Mouse (Mus musculus): Measurements from ENCODE around the gene Tagln2.

GRCm38 (mm10) chr1:172480376-172480775, 19.5 kb upstream of the Tagln2 start:
- no peak for TF ChIP-seq TCF3 (IDR thresholded peaks at IDR 0.05; ENCODE audit: insufficient read length, low read depth)
- TF ChIP-seq POLR2A (IDR thresholded peaks at IDR 0.05; ENCODE audit: insufficient read length, low read depth), result no peak
- no peak for TF ChIP-seq MAX (IDR thresholded peaks at IDR 0.05; ENCODE audit: low read depth)
- TF ChIP-seq TCF12 (IDR thresholded peaks at IDR 0.05; ENCODE audit: insufficient read depth, poor library complexity, severe bottlenecking), result no peak
- no peak for TF ChIP-seq USF1 (IDR thresholded peaks at IDR 0.05; ENCODE audit: low read depth)
- no peak for TF ChIP-seq SRF (IDR thresholded peaks at IDR 0.05; ENCODE audit: control insufficient read depth, insufficient read length, low read depth)
- no peak for TF ChIP-seq POLR2AphosphoS2 (IDR thresholded peaks at IDR 0.05; ENCODE audit: insufficient read length, low read depth)
- TF ChIP-seq MYOG (IDR thresholded peaks at IDR 0.05; ENCODE audit: control insufficient read depth in 1 of 3, insufficient read depth in 1 of 3, insufficient read length in 2 of 3, low read depth in 2 of 3), result no peak
